Mouse (Mus musculus): Measurements from ENCODE around the gene Cacna1i. TPM values are rescaled to one million over a fixed set of nuclear protein-coding genes. Genes with fewer than 3 reads are reported as not detected.

Gene Cacna1i
- 0.64 and 0.73 TPM in 2 replicates for polyA plus RNA-seq (2015; fragmentation: Nextera tagmentation; extraction: Ambion mirVana)

DNA sequence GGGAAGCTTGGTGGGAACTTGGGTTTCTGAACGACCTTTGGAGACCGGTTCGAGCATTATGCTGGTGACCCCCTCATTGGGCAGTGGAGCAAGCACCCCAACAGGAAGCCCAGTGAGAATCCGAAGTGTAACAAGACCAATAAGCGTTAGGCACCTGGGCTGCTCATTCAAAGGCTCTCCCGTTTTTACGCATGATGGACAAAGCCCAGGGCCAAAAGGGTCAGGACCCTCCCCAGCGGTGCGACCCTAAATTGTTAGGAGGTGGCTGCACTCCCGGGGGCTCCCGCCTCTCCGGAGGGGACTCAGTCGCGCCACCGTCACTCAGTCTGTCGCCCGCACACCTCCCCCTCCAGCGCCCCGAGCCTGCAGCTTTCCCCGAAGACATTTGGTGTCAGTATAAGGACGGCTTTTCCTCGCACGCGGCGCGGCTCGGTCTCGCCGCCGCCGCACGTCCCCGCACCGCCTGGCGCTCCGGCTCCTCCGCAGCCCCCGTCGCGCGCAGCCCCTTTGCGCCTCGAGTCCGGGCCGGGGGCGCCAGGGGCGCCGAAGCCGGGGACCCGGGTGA is at the start of gene Cacna1i:
Cacna1i (plus strand) TSS at position 388 of the 565 bp plus-strand sequence.
- H3K4me3 ChIP-seq, result peak within 1 kb of the TSS; percentile 69
- WGBS, result under 1% methylated on average over 50 of the region's 50 CpGs
- H3K36me3 ChIP-seq, result no peaks in the 10 kb centered on the region
- peak within 1 kb of the TSS; percentile 80 for H3K9ac ChIP-seq
- ATAC-seq (ENCODE audit: low FRiP score, low read depth), result peak; percentile 86
- H3K4me2 ChIP-seq, result peak within 1 kb of the TSS; percentile 93
- no peaks in the 10 kb centered on the region for H3K9me3 ChIP-seq
- peaks cover 45% of the 10 kb centered on the region for H3K27me3 ChIP-seq
- peaks cover 21% of the 10 kb centered on the region for H3K4me1 ChIP-seq (replicated peaks)
- peak within 1 kb of the TSS; percentile 34; the same call in 1 of the 2 replicates for H3K27ac ChIP-seq (replicated peaks)

GRCm38 (mm10) chr15:80248135-80248534 is 38.9 kb upstream of the Cacna1i start:
- no peak for ATAC-seq (ENCODE audit: low FRiP score, low read depth)
- peaks cover 63% of the 10 kb centered on the region for H3K36me3 ChIP-seq

DNA sequence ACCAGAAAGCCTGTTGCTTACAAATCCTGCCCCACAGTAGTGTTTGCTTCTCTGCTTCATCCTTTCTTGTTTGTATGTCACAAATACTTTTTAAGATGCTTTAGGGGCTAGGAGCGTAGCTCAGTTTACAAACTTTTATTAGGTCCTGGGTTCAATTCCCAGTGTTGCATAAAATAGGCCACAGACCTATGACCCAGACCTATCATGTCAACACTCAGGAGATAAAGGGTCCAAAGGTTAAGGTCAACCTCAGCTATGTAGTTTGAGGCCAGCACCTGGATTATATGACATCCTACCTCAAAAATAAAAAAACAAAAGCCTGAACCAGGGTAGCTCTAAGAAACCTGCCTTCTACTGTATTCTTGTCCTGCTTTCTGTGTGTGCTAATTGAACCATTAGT is 38.4 kb upstream of the Cacna1i start:
- ATAC-seq (ENCODE audit: low FRiP score, low read depth), result no peak
- 100% methylated on average over 1 of the region's 1 CpGs for WGBS
- no peak overlapping the region for H3K4me2 ChIP-seq
- no peak overlapping the region for H3K27ac ChIP-seq (replicated peaks)
- H3K4me1 ChIP-seq (replicated peaks), result peaks cover 2% of the 10 kb centered on the region
- H3K9ac ChIP-seq, result no peak overlapping the region
- H3K36me3 ChIP-seq, result peaks cover 60% of the 10 kb centered on the region
- H3K4me3 ChIP-seq, result no peak overlapping the region
- no peaks in the 10 kb centered on the region for H3K27me3 ChIP-seq
- no peaks in the 10 kb centered on the region for H3K9me3 ChIP-seq

More at GRCm38 (mm10) chr15:80248135-80248534, 38.9 kb upstream of the Cacna1i start:
- Histone ChIP-seq H3K4me3 (no peak overlapping the region), H3K4me1 (replicated peaks) (no peaks in the 10 kb centered on the region), H3K27me3 (no peaks in the 10 kb centered on the region), H3K9ac (no peak overlapping the region), H3K27ac (replicated peaks) (no peak overlapping the region), H3K9me3 (no peaks in the 10 kb centered on the region), H3K4me2 (no peak overlapping the region)
- 99% methylated on average over 12 of the region's 12 CpGs for WGBS

GRCm38 (mm10) chr15:80249672-80250071 is 37.4 kb upstream of the Cacna1i start:
- Histone ChIP-seq H3K9me3 (no peaks in the 10 kb centered on the region), H3K36me3 (peaks cover 55% of the 10 kb centered on the region), H3K9ac (no peak overlapping the region), H3K4me3 (no peak overlapping the region), H3K4me1 (replicated peaks) (peaks cover 13% of the 10 kb centered on the region), H3K4me2 (no peak overlapping the region), H3K27me3 (no peaks in the 10 kb centered on the region), H3K27ac (replicated peaks) (no peak overlapping the region)
- no peak for ATAC-seq (ENCODE audit: low FRiP score, low read depth)
- WGBS, result 97% methylated on average over 10 of the region's 10 CpGs

DNA sequence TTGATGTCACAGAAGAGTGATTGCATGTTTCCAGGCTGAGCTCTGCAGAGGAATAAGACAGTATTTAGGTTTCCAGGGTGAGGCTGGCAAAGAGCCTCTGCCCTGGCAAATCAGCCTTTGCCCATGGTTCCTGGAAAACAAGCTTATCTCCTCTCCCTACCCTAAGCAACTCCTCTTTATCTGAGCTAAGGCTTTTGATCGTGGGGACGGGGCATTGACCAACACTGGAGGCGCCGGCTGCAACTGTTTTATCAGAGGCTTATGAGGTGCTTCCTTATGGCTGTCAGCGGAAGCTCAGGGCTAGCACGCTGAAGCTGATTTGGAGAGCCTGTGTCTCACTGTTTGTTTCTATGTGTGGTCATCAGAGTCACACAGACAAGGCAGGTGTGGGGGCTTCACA is 36.5 kb upstream of the Cacna1i start:
- 97% methylated on average over 6 of the region's 6 CpGs for WGBS
- no peak for ATAC-seq (ENCODE audit: low FRiP score, low read depth)
- Histone ChIP-seq H3K36me3 (peaks cover 53% of the 10 kb centered on the region), H3K4me2 (no peak overlapping the region), H3K4me3 (no peak overlapping the region), H3K9me3 (no peaks in the 10 kb centered on the region), H3K4me1 (replicated peaks) (peaks cover 13% of the 10 kb centered on the region), H3K27me3 (no peaks in the 10 kb centered on the region), H3K9ac (no peak overlapping the region), H3K27ac (replicated peaks) (no peak overlapping the region)

GRCm38 (mm10) chr15:80253530-80253929 is 33.5 kb upstream of the Cacna1i start:
- H3K36me3 ChIP-seq, result peaks cover 52% of the 10 kb centered on the region
- H3K9ac ChIP-seq, result no peak overlapping the region
- no peaks in the 10 kb centered on the region for H3K9me3 ChIP-seq
- ATAC-seq (ENCODE audit: low FRiP score, low read depth), result no peak
- peaks cover 36% of the 10 kb centered on the region for H3K4me1 ChIP-seq (replicated peaks)
- 42% methylated on average over 2 of the region's 2 CpGs for WGBS
- H3K4me2 ChIP-seq, result no peak overlapping the region
- H3K4me3 ChIP-seq, result no peak overlapping the region
- H3K27ac ChIP-seq (replicated peaks), result peak overlapping the region; percentile 99
- H3K27me3 ChIP-seq, result no peaks in the 10 kb centered on the region

- 45% methylated on average over 6 of the region's 6 CpGs for WGBS
These were observed 32.8 kb upstream of the Cacna1i start for GRCm38 (mm10) chr15:80254207-80254606.

GRCm38 (mm10) chr15:80254847-80255645 is 32.0 kb upstream of the Cacna1i start, which contains the start of gene Atf4:
TSS of gene Atf4 (plus strand) at chr15:80255184.
- ATAC-seq (ENCODE audit: low FRiP score, low read depth), result peak; percentile 97
- H3K27me3 ChIP-seq, result no peaks in the 10 kb centered on the region
- H3K27ac ChIP-seq (replicated peaks), result peak within 1 kb of the TSS; percentile 99
- under 1% methylated on average over 57 of the region's 62 CpGs for WGBS
- H3K4me3 ChIP-seq, result peak within 1 kb of the TSS; percentile 94
- H3K9ac ChIP-seq, result peak within 1 kb of the TSS; percentile 100
- peaks cover 44% of the 10 kb centered on the region for H3K36me3 ChIP-seq
- H3K4me2 ChIP-seq, result peak within 1 kb of the TSS; percentile 88
- H3K9me3 ChIP-seq, result no peaks in the 10 kb centered on the region
- peaks cover 36% of the 10 kb centered on the region for H3K4me1 ChIP-seq (replicated peaks)

More at GRCm38 (mm10) chr15:80254207-80254606, 32.8 kb upstream of the Cacna1i start:
- H3K27me3 ChIP-seq, result no peaks in the 10 kb centered on the region
- H3K4me1 ChIP-seq (replicated peaks), result peaks cover 36% of the 10 kb centered on the region
- no peaks in the 10 kb centered on the region for H3K9me3 ChIP-seq
- H3K9ac ChIP-seq, result peak overlapping the region; percentile 71
- peak overlapping the region; percentile 94 for H3K4me3 ChIP-seq
- ATAC-seq (ENCODE audit: low FRiP score, low read depth), result no peak
- H3K27ac ChIP-seq (replicated peaks), result peak overlapping the region; percentile 99
- H3K4me2 ChIP-seq, result peak overlapping the region; percentile 88
- H3K36me3 ChIP-seq, result peaks cover 48% of the 10 kb centered on the region

DNA sequence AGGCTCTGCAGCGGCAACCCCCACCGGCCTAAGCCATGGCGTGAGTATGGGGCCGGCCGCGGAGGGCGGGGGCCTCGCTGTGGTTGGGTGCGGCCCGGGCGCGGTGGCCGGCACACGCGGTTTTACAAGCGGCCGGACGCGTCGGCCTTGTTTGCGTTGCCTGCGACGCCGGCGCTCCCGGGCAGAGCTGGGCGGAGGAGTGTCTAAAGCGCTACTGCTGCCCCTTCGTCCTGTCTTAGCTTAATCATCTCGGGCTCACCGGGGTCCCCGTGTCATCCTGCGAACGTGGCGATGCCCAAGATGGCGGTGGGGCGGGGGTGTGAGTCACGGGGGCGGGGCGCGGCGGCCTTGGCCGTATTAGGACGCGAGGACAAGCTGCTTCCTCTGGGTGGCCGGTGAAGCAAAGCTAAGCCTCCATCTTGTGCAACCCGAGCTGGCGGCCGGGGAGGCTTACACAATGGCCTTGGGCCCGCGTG is 31.4 kb upstream of the Cacna1i start:
- H3K9me3 ChIP-seq, result no peaks in the 10 kb centered on the region
- peak overlapping the region; percentile 99 for H3K27ac ChIP-seq (replicated peaks)
- H3K4me3 ChIP-seq, result peak overlapping the region; percentile 94
- H3K9ac ChIP-seq, result peak overlapping the region; percentile 100
- peak overlapping the region; percentile 88 for H3K4me2 ChIP-seq
- under 1% methylated on average over 51 of the region's 51 CpGs for WGBS
- H3K36me3 ChIP-seq, result peaks cover 38% of the 10 kb centered on the region
- ATAC-seq (ENCODE audit: low FRiP score, low read depth), result peak; percentile 6
- no peaks in the 10 kb centered on the region for H3K27me3 ChIP-seq
- H3K4me1 ChIP-seq (replicated peaks), result peaks cover 36% of the 10 kb centered on the region

GRCm38 (mm10) chr15:80256242-80256641 is 30.8 kb upstream of the Cacna1i start:
- H3K27ac ChIP-seq (replicated peaks), result peak overlapping the region; percentile 99

GRCm38 (mm10) chr15:80256656-80257601 is 30.1 kb upstream of the Cacna1i start:
- Histone ChIP-seq H3K27ac (replicated peaks) (peak overlapping the region; percentile 99), H3K36me3 (peaks cover 26% of the 10 kb centered on the region), H3K27me3 (no peaks in the 10 kb centered on the region), H3K9me3 (no peaks in the 10 kb centered on the region), H3K4me2 (peak overlapping the region; percentile 88), H3K4me1 (replicated peaks) (peaks cover 41% of the 10 kb centered on the region), H3K9ac (peak overlapping the region; percentile 100), H3K4me3 (peak overlapping the region; percentile 94)
- ATAC-seq (ENCODE audit: low FRiP score, low read depth), result no peak
- 64% methylated on average over 12 of the region's 12 CpGs for WGBS

More at GRCm38 (mm10) chr15:80256242-80256641, 30.8 kb upstream of the Cacna1i start:
- peaks cover 36% of the 10 kb centered on the region for H3K4me1 ChIP-seq (replicated peaks)
- peaks cover 32% of the 10 kb centered on the region for H3K36me3 ChIP-seq
- WGBS, result 7% methylated on average over 16 of the region's 16 CpGs
- peak overlapping the region; percentile 100 for H3K9ac ChIP-seq
- peak overlapping the region; percentile 94 for H3K4me3 ChIP-seq
- H3K9me3 ChIP-seq, result no peaks in the 10 kb centered on the region
- no peaks in the 10 kb centered on the region for H3K27me3 ChIP-seq
- ATAC-seq (ENCODE audit: low FRiP score, low read depth), result no peak
- peak overlapping the region; percentile 88 for H3K4me2 ChIP-seq

All from hindbrain, embryonic 15.5 days (tissue).